Mouse (Mus musculus): ENCODE data around the gene Crybg1.
"Not testable (repeated sequence)": the region's sequence is repeated elsewhere in the genome, so short reads cannot be mapped to it uniquely, and the experiment has no call there.

Crybg1 gene

DNA sequence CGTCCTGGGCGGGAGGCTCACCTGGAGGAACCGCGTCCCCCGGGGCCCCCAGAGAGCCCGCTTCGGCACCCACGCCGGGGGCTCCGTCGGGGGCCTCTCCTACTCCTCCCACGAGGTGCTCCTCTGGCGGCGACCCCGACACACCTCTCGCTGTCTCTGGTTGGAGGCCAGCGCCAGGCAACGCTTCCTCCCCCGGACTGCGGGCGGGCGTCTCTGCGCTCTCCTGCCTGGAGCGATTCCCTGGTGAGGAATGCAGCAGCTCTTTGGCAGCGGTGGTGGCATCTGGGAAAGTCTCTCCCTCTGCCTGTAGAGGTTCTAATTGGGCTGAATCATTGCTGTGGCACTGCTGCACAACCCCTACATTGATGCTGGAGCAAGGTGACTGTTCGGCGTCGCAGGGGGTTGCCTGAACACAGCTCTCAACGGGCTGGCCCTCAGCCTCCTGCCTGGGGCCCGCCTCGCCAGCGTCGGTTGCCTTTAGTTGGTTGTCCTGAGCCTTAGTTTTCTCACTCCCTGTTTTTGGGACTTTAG is 144.4 kb downstream of the Crybg1 start:
- no peak for DNase-seq

- DNase-seq: peak; percentile 53
Measured at GRCm38 (mm10) chr10:44003551-44004151, 145.0 kb downstream of the Crybg1 start.

GRCm38 (mm10) chr10:44002995-44003524 is 145.6 kb downstream of the Crybg1 start:
- DNase-seq: no peak

DNA sequence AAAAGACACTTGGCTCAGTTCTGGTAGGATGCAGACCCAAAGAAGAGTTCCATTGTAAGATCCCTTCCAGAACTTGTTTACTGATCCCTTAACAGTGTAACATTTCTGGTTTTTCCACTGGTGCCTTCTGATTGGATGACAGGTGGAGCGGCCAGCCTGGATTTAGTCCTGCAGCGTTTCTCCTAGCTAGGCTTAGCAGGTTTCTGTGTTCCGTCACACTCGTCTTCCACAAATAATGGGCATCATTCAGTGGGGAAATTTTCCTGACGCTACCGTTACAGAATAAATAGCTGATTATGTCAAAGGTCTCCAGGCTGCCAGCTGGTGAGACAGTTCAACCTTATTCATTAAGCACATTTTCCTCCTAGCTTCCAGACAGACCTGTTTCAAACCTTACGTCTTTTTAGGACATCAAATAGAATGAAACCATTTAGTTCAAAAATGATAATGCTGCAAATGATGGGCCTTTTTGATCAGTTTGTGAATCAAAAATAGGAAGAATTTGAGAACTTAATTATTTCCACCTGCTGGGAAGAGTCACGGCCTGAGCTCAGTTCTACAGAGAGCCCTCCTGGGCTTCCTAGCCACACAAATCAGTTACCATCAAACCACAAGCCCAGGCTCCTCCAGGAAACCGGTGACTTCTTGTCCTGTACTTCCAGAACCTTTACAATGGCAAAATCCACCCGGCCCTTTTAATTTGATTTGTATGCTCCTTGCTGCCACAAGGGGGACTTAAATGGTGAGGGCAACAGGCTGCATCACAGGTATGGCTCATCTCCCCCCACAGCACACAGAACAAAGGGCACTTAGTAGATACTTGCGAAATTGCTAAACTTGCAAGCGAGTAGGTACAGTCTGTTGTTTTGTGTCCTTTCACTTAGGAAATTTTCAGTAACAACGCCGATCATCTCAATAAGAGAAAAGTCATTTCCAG is 146.4 kb downstream of the Crybg1 start:
- DNase-seq: no peak

GRCm38 (mm10) chr10:44000156-44000865 is 148.3 kb downstream of the Crybg1 start:
- no peak for DNase-seq

DNA sequence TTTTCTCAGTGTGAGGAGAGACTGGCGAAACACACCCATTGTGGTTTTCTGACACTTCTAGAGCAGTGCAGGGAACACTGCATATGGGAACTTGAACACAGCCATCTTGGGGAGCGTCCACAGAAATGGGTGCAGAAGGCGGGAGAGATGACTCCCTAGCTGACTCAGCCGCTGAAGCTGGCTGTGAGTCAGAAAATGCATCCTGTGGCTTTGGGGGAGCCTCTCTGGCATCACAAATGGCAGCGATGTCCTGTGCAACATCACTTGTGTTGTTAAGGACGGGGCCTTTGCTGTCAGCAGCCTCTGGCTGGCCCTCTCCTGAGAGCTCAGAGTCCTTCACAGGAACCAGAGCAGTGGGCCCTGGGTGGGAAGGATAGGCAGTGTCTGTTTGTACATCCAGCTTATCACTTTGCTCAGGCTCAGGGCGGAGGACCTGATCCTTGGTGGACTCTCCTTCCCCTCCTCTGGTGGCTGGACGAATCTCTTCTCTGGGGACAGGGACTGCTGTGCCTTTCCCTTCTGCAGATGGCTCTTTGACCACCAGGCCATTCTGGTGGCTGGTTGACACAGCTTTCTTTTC is 150.1 kb downstream of the Crybg1 start:
- DNase-seq: no peak

DNA sequence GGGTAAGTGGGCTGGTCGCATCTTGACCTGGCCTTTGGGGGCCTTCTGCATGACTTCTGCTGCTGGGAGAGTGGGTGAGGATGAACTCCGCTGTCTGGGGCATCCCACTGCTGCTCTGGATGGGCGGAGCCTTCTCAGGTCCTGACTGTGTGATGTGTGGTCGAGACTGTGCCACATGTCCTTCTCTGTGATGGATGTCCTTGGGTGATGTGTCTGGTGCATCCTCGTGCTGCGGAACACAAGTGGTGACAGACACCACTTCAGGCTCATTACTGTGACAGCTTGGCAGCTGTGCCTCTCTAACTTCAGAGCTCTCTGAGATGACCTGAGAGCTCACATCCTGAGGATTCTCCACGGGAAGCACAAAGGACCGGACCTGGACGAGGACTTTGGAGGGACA is 150.6 kb downstream of the Crybg1 start:
- DNase-seq: no peak

- DNase-seq: no peak
Measured at GRCm38 (mm10) chr10:43997276-43997675, 151.4 kb downstream of the Crybg1 start.

DNA sequence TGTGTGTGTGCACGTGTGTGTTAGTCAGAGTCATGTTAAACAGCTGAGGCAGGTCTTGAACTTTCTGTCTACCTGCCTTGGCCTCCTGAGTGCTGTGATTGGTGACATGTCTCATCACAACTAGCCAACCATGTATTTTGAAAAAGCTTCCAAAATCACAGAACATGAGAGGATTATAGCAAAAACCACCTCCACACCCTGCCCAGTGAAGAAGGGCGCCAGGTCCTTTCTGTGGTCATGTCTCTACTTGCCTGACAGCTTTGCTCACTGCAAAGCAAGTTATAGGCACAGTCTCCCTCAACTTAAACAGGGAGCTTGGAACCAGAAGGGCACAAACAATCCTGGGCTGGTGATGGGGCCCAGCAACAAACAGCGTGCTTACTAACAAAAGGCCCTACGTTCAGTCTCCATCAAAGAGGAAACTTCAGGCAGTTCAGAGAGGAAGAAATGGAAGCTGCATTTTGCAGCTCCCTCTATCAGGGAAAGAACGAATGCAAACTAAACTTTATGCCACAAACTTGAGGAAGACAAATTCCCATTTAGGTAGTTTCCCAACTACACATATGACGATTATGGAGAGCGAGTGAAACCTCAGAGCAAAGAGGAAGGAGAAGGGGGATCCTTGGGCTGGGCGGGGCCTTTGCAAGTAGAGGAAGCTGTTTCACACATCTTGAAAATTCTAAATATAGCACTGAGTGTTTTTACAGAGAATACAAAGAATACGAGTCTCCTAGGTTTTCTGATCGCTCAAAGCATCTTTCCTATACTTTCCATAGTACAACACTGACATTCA is 152.6 kb downstream of the Crybg1 start:
- DNase-seq: no peak

GRCm38 (mm10) chr10:43993198-43993597 is 155.5 kb downstream of the Crybg1 start:
- DNase-seq: no peak

DNA sequence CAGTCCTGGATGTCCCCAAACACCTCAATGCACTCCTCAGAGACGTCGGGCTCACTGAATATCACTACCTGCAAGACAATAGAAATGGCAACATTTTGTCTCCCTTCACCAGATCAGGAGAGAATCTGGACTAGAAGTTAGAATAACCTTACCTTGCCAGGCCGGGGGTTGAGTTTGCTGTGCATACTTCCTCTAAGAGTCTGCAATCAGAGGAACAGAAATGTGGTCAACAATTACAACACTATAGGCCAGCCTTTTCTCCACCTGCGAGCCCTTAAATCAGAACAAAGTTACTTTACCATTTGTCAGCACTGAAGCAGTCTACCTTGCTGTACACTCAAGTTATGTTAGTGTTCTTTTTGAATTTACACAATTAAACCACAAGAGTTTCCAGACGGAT is 156.1 kb downstream of the Crybg1 start:
- DNase-seq: no peak

DNA sequence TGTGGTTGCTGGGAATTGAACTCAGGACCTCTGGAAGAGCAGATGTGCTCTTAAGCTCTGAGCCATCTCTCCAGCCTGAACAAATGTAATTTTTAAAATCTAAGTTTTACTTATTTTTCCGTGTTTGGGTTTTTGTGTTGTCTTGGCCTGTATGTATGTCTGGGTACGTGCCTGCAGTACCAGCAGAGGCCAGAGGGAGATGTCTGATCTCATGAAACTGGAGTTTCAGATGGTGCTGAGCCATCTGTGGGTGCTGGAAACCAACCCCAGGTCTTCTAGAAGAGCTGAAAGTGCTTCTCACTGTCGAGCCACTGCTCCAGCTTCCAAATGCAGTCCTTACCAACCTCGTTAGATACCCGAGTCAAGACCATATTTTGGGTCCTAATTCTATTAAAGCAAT is 157.4 kb downstream of the Crybg1 start:
- DNase-seq: no peak

DNA sequence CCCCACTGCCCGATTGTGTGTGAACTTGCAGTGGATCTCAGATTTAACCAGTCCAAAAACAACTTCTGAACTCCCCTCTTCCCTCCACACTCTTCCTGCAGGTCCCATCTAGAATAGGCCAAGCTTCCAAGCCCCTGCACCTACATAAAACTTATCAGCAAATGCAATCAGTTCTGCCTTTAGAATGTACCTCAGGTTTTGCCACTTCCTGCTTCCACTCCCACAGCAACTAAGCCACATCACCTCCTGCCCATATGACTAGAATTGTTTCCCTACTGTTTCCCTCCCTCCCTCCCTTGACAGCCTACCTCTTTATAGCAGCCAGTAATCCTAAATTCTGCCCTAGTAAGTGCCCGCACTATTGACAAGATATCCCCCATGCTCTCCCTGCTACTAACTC is 164.8 kb downstream of the Crybg1 start:
- DNase-seq: no peak

GRCm38 (mm10) chr10:43983241-43983640 is 165.4 kb downstream of the Crybg1 start:
- no peak for DNase-seq

DNA sequence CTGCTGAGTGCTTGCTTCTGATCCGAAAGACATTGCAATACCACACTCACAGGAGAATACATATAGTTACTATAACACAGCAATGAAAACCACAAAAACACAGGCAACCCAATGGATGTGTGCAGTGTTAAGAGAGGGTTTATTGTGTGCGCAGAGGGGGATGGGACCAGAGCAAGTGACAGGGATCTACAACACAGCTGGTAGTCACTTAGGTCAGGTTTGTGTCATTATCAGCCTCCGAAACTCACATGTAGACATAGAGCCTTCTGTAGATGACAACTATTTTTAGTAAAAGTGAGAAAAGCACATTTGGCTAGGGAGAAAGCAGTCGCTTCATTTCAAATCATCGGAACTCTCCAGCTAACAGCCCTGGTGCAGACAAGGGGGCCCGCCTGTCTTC is 166.2 kb downstream of the Crybg1 start:
- DNase-seq: no peak

DNA sequence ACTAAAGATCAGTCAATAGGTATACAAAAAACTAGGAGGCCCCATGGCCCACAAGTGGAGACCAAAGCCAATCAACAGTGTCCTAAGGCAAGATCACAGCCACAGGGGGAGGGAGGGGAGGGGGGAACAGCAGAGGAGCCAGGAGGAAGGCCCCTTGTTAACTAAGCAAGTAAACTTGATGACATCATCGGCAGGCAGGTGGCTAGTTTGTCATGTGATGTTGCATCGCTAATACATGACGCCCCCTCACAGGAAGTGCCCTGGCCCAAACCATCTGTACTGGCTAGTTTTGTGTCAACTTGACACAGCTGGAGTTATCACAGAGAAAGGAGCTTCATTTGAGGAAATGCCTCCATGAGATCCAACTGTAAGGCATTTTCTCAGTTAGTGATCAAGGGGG is 167.9 kb downstream of the Crybg1 start:
- DNase-seq: not testable (repeated sequence)

DNA sequence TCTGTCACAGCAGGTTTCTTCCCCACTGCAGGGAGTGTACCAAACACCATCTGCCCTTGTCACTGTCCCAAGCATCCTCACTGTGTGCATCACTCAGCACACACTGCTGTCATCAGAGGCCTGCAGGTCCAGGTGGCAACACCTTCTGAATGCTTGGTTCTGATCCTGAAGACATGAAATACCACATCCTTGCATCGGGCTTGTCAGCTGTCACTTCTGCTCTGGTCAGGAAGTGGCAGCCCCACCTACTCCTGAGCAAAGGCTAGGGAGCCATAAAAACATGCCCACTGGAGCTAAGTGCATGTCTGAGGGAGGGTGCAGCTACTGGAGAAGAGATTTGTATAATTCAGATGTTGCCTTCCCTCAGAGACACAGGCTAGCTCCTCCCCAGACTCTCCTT is 168.6 kb downstream of the Crybg1 start:
- no peak for DNase-seq

- no peak for DNase-seq
Measured at GRCm38 (mm10) chr10:43977353-43977752, 171.3 kb downstream of the Crybg1 start.

DNA sequence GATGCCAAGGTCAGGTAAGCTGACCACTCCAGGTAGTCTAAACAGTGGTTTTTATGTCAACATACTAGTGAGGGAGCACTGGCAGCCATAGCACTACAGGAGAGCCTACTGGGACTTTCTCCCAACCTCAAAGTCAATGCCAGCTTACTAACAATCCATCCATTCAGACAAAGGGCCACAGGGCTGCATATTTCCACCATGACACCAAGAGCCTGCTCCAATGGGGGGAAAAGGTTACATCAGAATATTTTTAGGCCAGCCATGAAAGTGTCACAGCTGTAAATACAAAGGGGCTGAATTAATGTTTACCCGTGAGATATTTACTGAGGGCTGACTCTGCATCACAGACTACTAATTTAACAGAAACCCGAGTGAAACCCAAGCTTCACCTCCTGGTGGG is 175.4 kb downstream of the Crybg1 start:
- DNase-seq: no peak

GRCm38 (mm10) chr10:43964943-43965342 is 183.7 kb downstream of the Crybg1 start:
- DNase-seq: no peak

DNA sequence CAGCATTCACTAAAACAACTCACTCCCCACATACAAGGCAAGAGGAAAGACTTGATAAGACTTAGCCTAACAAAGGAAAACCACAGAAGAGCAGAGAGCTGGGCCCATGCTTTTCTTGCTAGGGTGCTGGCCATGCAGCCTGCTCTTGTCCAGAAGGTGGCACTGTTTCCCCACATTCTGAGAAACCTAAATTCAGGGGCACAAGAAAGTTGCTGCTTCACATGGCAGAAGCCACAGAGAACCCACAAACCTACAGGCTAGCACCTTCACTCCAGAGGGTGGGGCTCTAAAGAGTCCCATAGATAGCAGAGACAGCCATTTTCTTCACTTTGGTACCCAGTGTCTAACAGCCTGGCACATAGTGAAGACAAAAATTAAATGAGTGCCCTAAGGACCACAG is 194.7 kb downstream of the Crybg1 start:
- peak; percentile 68 for DNase-seq

GRCm38 (mm10) chr10:43945435-43945834 is 203.2 kb downstream of the Crybg1 start:
- no peak for DNase-seq
